Mouse (Mus musculus) retina, adult 2 months (tissue): ENCODE measurements around the gene Efna4.

ENCODE experiments used
- DNase-seq: peaks from one replicate; pipeline ENCODE4 v3.0.0-alpha.2; 2012; ENCODE audit warnings: low read depth, low spot score

Gene Efna4

DNA sequence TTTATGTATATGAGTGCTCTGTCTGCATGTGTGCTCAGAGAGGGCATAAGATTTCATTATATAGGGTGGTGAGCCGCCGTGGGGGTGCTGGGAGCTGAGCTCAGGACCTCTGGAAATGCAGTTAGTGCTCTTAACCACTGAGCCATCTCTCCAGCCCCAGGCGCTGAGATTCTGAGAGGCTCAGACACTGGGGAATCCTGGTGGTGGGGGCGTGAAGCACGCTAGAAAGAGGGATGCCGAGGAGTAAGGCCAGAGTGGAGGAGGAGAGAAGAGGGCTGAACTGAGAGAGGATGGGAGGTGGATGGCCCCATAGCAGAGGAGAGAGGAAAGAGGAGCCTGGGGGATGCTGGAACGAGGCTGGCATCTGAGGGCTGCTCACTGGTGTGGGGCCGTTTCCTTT is 26.8 kb upstream of the Efna4 start:
- no peak for DNase-seq

DNA sequence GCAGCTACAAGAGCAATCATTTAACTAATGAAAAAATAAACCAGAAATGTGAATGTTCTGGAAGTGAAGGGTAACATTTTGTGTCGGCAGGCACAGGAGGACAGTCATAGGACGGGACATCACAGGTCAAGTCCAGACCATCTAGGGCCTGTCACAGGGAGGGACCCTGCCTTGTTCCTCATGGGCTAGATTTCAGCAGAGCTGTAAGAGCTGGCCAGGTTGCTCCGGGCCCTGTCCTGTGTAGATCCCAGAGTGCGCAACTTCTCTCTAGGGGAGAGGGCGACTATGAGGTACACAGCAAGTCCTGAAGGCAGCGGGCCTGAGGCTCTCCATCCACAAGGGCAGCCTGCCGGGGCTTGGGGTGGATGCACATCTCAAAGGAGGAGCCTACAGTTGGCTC is 23.8 kb upstream of the Efna4 start, which contains the start of gene Dcst2:
Gene Dcst2, plus strand, starts transcription at position 301 of the 400 bp plus-strand sequence.
- no peak for DNase-seq

DNA sequence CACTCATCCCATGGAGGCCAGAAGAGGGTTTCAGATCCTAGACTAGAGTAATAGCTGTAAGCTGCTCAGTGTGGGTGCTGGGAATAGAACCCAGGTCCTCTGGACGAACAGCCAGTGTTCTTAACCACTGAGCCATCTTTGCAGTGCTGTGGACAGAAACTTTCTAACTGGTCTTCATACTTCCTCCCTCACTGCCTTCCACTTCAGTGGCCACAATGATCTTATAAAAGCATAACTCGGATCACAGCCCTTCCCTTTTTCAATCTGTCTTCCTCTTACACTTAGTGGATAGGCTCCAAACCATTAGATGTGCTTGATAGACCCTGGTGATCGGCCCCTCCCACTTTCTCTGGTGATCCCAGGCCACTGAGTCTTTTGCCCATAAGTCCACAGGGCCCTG is 22.4 kb upstream of the Efna4 start:
- DNase-seq, result no peak

DNA sequence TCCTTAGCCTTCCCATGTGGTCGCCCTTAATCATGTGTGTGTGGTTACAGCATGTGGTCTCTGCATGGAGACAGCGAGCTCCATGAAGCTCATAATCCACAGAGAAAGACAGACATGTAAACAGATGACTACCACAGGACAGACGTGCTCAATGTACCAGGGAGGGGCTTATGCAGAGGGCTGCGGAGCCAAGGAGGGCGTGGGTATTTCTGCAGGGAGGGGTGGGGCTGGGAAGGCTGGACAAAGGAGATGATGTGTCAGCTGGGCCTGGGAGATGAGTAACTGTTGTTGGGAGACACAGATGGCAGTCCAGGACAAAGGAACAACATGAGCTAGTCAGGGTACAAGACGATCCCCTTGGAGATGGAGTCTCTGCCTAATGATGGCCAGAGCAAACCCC is 21.8 kb upstream of the Efna4 start:
- DNase-seq, result no peak

DNA sequence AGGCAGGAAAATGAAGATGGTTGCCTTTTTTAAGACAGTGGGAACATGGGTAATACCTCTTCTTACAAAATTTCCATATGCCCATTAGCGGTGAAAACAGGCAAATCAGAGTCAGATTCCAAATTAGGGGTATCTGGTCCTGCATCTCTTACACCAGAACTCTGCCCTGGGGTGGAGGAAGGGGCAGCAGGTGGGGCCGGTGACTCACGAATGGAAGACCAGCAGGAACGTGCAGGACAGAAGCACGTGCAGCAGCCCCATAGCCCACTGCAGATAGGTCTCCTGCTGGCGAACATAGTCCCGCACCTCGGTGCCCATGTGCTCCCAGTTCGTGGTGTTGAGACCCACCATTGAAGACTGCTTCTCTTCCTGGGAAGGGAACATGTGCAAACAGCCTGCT is 18.2 kb upstream of the Efna4 start:
- no peak for DNase-seq

DNA sequence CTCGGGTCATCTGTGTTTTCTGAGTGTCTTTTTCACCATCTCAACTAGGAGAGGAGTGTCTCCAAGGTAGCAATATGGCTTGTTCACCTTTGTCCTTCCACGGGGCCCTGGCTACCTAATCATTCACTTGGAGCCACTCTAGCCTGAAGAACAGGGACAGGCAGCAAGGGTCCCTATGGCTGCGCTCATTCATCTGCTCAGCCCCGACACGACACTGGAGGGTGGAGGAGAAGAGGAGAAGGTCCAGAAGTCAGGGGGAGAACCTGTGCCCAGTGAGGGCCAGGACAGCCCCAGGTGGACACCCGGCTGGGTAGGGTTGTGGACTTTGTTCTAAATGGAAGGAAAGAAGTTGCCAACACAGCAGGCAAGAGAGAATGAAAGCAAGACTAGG is 17.7 kb upstream of the Efna4 start:
- no peak for DNase-seq

DNA sequence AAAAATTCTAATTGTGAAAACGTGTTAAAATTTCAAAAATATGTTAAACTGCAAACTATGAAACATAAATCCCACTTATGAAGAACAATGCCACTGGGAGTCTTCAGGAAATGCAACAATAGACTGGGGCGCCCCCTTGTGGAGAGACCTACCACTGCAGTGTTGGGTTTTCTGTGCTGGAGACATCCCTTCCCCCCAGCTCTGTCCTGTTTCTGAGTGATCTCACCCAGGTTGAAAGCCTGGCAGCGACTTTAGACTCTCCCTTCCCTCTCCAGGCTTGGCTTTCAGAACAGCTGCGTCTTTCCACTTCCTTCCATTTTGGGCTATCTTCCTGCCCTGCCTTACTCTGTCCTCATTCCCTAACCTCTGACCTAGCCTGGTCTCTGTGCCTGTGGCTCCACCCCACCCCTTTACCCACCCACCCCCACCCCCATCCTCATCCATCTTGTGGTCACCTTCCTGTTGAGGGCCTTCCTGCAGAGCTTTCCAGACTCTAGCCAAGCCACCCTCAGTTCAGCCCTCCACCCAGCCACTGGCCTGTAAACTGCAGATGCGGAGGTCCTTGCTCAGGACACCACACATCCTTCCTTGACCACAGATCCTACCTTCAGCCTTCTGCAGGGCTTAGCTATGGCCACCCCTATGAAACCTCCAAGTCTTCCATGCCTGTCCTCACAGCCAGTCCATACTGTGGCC is 17.1 kb upstream of the Efna4 start:
- DNase-seq, result peak; percentile 54

DNA sequence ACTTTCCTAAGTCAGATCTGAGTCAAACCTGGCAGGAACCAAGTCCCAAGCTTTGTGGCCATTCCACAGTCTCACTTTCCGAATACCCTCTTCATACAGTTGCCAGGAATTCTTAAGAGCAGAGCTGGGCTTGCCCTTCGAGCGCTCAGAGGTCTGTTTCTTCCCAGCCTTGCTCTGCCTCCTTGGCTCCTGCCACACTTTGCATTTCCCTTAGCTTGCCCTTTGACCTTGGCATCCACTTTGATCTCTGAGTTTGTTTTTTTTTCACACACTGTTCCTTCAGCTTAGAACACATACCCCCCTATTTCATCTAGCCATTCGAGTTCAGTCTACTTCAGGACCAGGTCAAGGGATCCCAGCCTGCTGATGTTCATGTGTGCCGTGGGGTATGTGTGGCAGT is 13.4 kb upstream of the Efna4 start:
- DNase-seq, result no peak

DNA sequence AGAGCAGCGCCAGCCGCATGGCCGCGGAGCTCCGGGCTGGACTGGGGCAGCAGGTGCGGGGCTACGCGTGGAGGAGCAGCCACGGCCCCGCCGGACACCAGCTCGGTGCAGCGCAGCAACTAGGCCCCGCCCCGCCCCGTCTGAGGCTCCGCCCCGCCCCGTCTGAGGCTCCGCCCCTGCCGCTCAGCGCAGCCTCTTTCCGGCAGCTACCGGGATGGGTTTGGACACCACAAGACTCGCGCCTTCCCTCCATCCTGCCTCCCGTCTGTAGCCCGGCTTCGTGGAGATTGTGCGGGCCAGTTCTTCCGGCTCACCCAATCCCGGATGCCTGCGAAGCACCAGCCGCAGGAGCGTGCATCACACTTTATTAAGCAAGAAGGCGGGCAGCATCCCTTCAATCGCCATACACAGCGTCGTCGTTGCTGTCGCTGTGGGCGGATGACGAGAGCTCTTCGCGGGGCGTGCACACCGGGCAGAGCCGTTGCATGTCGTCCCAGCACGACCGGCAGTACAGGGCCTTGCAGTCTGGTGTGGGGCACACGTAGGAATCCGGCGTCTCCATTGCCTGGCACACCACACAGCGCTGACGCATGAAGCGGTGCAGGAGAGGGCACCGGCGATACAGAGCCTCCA is 12.2 kb upstream of the Efna4 start, which contains the start of gene Adam15:
Gene Adam15, minus strand, starts transcription at position 128 of the 633 bp plus-strand sequence.
- peak; percentile 60 for DNase-seq

DNA sequence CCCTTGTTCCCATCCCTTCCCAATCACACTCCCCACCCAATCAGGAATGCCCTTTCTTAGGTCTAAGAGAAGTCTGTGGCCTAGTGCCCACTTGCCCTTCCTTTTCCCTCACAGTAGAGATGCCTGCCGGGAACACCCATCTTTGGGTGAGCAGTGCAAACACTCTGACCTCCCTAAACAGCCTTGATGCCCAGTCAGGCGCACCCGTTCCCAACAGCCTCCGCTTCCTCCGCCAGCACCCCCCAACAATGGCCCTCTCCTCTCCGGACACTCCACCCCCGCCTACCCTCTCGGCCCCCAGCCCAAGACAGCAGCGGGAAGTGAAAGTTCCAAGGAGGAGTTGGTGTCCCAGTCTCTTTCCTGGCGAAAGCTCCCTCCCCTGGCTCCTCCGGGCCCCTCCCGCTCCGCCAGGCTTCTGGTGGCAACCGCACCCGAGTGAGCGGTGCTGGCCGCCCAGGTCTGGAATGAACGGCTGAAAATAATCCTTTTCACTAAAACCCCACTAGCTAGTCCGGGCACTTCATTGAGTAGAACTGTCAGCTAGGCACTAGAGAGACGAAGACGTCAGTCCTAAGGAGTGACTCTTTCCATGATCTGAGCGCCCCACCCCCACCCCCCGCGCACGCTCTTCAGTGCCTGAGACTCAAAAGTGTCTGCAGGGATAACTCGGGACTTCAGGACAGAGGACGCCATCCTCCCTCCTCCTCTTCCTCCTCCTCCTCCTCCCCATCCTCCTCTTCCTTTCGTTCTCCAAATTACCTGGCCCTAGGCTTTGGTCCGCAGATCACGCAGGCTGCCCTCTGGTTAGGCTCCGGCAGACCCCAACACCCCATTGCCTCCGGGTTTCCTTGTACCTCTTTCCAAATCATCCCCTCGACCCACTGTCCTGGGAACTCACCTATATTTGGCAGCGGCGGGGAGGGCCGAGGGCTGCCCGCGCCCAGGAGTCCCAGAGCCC is 11.4 kb upstream of the Efna4 start:
- no peak for DNase-seq

DNA sequence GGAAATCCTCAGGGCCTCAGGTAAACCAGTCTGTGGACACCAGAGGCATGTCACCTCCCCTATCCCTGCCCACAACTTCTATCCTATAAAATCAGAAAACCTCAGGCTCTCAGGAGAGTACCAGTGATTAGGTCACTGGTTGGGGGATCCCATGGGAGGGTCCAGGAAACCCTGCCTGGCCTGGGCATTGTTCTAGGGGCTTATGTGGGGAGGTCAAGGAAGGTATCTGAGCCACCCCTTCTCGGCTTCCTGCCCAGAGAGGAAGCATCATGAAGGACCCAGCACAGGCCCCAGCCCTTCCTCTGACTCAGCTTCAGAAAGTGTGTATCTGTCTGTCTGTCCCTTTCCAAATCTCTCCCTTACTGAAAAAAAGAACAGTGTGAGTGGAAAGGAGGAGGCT is 10.1 kb upstream of the Efna4 start:
- DNase-seq, result no peak

DNA sequence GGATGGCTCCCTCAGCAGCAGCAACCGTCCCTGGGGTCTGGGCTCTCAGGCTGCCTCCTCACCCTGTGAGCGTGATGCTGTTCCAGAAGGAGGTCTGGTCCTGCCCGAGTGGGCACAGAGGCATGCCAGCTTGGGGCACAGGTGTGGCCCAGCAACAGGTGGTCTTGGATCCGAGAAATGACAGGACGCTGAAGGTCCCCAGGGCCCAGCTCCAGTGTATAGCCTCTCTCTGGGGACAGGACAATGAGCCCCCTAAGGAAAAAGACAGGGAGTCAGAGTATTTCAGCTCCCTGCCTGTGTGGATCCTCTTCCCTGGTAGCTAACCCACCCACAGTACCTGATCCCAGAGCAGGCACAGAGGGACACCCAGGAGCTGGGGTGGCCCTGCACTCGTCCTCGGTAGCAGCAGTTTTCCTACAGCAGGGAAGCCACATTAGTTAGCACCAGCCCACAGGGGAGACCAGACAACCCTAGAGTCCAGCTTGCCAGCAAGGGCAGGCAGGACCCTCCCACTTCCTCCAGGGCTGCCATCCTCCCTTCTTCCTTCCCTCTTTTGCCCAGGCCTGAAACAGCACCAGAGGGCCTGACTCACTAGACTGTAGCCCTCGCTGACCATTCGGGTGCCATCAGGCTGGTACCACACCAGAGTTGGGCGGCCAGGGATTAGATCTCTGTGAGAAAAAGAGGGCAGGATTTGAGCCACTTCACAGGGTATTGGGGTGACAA is 9.2 kb upstream of the Efna4 start:
- no peak for DNase-seq

DNA sequence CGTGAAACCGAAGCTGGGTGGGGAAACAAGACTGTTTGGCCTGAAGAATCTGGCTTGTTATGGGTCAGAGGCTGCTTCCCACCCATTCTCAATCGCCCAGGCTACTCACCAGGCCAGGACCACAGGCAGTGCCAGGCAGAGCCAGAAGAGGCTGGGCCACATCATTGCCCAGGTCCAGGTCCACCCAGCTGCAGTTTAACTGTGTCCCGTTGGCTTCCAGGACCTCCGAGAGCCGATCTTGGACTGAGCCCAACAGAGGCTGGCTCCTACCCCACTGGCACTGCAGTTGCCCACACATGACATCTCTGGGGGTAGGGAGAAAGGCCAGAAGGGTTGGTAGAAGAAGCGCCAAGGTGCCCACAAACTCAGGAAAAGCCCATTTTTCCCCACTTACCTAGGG is 5.5 kb upstream of the Efna4 start:
- no peak for DNase-seq

DNA sequence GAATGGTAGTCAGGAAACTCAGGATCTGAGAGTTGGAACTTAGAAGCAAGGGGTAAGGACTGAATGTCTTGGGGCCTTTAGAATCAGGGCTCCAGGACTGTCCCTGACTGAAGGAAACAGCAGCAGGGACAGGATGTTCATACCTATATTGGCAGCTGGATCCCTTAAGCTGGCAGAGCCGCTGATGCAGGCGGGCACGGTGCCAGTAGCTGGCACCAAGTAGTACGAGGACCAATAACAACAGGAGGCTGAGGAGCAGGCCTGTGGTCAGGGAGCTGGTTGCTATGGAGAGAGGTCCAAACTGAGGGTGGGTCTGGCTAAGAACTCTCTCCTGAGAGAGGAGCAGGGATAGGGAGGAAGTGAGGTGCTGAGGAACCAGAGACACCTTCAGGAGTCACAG is 4.0 kb upstream of the Efna4 start:
- no peak for DNase-seq

DNA sequence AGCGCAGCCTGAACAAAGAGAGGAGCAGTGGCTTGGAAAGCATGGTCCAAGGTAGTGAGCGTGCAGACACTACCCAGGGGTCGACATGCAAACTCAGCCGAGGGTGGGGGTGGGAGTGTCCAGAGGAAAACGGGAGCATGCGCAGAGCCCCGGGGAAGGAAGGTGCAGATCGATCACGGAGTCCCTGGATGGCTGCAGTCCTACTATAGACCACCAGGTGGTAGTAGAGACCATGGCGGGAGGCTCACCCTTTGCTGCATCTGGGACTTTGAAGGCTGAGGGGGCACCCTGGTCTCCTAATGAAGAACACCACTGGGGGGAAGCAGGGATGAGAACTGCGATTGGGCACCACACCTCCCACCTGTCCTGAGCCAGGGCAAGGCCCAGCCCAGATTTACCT is 2.6 kb upstream of the Efna4 start:
- DNase-seq, result peak; percentile 59

DNA sequence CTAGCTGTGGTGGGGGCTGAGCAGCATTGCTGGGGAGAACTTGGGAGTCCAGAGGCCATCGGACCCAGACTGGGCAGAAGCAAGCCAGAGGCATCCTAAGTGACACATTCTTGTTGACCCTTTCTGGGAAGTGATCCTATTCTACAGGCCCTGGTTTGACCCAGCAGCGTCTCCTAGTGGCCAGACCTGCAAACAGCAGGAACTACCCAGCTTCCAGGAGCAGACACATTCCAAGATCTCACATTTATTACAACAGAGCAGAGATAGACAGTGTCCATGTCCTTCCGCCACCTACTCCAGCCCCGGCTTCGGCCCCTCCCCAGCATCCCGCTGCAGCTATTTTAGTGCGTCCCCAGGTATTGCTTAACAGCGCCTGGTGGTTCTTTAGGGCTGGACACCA is 1.6 kb upstream of the Efna4 start:
- DNase-seq, result no peak

DNA sequence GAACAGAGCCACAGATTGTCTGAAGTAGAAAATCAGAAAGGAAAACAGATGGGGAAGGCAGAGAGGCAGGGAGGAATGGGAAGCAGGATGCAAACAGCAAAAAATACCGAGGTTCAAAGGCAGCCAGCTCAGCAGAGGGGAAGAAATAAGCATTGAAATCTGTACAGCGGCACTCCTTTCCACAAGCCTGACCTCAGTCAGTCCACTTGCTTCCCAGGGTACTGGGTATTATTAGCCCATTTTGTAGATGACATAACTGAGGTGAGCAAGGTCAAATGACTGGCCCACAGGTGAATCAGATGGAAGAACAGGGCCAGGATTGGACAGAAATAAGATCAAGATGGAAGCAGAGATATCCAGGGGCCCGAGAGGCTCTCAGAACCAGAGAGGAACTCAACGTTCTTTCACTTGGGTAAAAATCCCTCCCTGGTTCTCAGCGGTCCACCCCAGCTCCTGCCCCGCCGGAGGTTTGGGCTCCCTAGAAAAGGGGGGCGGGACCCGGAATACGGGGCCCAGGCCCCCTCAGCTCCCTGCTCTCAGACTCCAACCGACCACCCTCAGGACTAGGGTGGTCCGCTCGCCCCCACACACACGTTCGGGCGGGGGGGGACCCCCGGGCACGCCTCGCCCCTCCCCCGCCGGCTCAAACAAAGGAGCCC is 637 bp downstream of the Efna4 start:
- no peak for DNase-seq

DNA sequence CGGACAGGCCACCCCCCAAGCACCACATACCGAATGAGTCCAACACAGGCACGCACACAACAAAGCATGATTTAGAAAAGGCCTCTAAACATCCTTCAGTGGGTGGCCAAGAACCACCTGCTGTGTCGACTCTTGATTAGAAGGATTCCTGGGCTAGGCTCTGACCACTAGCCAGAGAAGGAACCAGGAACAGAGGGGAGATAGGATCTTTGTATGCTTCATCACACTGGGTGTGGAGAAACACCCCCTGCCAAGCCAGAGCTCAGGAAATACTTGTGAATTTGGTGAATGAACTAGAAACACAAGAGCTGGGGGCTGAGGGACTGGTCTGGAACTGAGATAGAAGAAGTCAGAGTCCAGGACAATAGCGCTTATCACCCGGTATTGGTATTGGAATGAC is 1.3 kb downstream of the Efna4 start:
- DNase-seq, result no peak

DNA sequence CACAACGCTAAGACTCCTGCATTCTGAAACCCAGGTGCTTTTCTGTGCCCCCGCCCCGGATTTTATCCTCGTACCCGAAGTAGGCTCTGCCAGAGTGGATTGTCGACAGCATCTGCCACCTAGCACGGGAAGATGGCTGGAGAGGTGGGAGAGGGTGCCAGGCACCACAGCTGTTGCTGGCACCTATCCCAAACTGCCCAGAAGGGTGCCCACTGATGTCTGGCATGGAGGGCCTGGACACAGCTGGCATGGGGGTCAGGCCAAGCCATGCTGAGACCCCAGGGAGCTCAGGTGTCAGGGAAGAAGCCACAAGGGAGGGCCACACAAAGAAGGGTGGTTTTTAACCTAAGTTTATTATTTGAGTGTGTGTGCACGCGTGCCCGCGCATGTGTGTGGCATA is 4.8 kb downstream of the Efna4 start:
- no peak for DNase-seq

DNA sequence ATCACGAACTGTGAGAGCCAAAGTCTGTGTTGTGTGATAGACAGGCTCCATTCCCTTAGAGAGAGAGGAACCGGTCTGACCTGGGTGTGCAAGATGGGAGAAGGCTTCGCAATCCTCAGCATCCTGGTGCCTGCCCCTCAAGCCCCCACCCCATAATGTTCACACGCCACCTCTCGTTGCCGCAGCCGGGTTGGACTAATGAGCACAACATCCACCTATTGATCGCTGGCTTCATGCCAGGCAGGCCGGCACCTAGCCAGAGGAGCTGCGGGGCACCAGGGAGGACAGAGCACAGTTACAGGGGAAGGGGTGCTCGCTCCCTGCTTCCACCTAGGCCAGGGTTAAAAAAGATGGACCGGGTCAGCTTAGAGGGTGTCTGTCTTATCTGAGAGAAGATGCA is 5.4 kb downstream of the Efna4 start:
- DNase-seq, result no peak

DNA sequence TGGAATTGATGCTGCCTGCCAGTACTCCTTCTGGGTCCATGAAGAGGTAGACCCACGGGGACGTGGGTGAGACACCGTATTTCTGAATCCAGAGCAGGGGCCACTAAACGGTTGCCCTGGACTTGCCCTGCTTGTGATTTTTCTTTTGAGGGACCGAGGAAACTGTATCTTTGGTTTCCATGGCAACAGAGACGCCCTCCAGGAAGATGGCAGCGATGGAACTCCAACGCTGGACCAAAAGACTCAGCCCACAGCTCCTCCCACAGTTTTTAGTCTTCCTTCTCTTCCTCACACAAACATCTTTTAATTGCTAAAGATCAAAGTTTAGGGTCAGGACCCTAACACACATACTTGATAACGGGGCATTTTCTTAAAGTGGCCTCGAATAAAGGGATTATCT is 5.8 kb downstream of the Efna4 start:
- no peak for DNase-seq
